Mouse (Mus musculus) fat pad, adult 2 months (tissue): ENCODE results near the gene Khsrp.

Source experiments
- DNase-seq: peaks from one replicate; pipeline ENCODE4 v3.0.0-alpha.2; 2011; ENCODE audit warnings: low read depth, low spot score; ENCODE audit errors: extremely low read depth

Khsrp gene

GRCm38 (mm10) chr17:56988921-56989430 lies 42.3 kb downstream of the Khsrp start:
- peak; percentile 93 for DNase-seq

- DNase-seq = no peak
These were observed 42.9 kb downstream of the Khsrp start for GRCm38 (mm10) chr17:56988441-56988840.

GRCm38 (mm10) chr17:56986105-56986805 lies 45.1 kb downstream of the Khsrp start:
- DNase-seq = peak; percentile 62

DNA sequence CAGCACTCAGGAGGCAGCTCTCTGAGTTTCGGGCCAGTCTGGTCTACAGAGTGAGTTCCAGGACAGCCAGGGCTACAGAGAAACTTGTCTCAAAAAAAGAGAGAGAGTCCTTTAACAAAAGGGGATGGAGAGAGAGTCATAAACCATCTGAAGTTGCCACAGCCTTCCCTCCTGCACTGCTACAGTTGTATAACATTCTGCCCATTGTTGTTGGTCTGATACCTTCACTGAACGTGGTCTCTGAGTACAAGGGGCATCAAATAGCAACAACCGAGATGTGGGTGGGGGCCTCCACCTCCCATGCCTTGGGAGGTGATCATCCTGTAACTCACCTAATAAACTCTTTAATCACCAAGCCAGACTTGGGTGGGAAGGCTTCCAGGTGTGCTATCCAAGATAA lies 45.7 kb downstream of the Khsrp start:
- DNase-seq = no peak

DNA sequence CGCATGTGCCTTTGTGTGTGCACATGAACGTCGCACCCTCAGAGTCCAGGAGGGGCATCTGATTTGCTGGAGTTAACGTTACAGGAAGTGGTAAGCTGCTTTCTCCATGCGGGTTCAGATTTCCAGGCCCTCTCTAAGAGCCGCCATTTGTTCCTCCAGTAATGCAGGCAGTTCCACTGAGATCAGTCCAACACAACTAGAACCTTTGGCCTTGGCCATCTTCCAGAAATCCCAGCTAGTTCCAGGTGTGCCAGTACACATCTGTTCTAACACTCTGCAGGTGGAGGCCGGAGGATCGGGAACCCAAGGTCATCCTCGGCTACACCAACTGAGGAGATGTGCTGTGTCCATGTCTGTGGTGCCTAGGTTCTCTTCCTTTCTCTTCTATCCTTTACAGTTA lies 46.4 kb downstream of the Khsrp start:
- no peak for DNase-seq

GRCm38 (mm10) chr17:56982013-56982412 lies 49.3 kb downstream of the Khsrp start, which contains the start of gene Acer1:
Acer1 (minus strand) TSS chr17:56982126.
- DNase-seq = peak; percentile 54

DNA sequence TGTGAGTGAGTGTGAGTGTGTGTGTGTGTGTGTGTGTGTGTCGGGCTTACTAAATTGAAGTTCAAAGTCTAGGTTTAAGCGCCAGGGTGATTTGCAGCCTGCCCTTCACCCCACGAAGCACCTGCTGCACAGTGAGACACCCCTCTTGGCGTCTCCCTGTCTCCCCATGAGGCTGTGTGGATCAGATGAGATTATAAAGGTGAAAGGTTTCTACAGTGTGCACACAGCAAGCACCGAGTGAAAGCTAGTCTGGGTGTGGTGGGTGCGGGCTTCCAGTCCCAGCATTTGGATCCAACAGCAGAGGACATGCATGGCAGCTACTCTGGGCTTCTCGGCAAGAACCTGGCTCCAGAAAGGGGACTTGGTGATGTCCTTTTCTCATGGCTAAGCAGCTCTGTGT lies 50.3 kb downstream of the Khsrp start:
- no peak for DNase-seq

DNA sequence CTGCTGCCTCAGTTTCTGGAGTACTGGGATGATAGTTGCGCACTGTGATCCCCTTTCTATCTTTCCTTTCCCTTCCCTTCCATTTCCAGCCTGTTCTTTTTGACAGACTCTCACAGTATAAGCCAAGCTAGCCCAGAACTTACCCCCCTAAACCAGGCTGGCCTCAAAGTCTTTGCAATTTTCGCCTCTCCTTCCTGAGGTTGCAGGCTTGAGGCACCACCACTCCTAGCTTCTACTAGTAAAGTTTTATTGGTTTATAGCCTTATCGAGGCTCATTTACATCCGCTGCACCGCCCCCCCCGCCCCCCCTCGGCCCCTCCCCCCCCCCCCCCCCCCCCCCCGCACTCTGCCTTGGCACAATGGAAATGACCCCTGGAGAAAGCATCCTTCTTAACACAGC lies 51.8 kb downstream of the Khsrp start:
- no peak for DNase-seq

GRCm38 (mm10) chr17:56976531-56977390 lies 54.6 kb downstream of the Khsrp start:
- DNase-seq = no peak

GRCm38 (mm10) chr17:56975391-56975790 lies 55.9 kb downstream of the Khsrp start:
- no peak for DNase-seq

- peak; percentile 95 for DNase-seq
These were observed 56.5 kb downstream of the Khsrp start for GRCm38 (mm10) chr17:56974708-56975240.

DNA sequence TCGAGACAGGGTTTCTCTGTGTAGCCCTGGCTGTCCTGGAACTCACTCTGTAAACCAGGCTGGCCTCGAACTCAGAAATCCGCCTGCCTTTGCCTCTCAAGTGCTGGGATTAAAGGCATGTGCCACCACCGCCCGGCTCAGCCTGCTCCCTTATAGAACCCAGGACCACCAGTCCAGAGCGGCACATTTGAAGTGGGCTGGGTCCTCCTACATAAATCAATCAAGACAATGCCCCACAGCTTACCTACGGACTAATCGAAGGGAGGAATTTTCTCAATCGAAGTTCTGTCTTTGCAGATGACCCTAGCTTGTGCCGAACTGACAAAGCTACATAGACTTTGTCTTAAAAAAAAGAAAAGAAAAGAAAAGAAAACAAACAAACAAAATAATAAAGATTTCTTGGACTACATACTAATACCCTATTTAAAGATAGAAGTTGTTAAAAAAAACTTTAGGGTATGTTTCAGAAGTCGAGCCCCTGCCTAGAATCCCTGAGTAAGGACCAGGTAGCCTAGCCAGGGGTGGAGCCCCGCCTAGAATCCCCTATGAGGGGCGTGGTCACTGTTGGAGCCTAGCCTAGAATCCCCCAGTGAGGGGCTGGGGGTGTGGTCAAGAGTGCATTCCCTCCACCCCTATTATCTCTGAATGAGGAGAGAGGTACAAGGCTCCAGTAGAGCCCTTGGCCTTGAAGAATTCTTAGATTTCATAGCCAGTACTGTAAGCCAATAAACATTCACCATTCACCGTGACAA lies 57.2 kb downstream of the Khsrp start:
- DNase-seq = no peak
